Mouse (Mus musculus): Measurements from ENCODE around the gene Stxbp6. TPM values are rescaled to one million over a fixed set of nuclear protein-coding genes. Genes with fewer than 3 reads are reported as not detected.

The Stxbp6 gene
- polyA plus RNA-seq, 2 experiments, result 10.2 to 14.9 TPM

- no peak for TF ChIP-seq POLR2A (IDR thresholded peaks at IDR 0.05; ENCODE audit: borderline replicate concordance, extremely low read depth, insufficient read depth, insufficient read length)
- 21% methylated on average over 1 of the region's 1 CpGs for WGBS
- peak; percentile 77; the same call in 1 of the 2 replicates for ATAC-seq (ENCODE audit: low FRiP score, low read depth)
Measured at GRCm38 (mm10) chr12:44967448-44967847, 107.1 kb downstream of the Stxbp6 start.

GRCm38 (mm10) chr12:44957474-44957873 is 117.0 kb downstream of the Stxbp6 start:
- H3K36me3 ChIP-seq (ENCODE audit: control insufficient read depth, insufficient read depth, low read length), result no peaks in the 10 kb centered on the region
- WGBS, result 93% methylated on average over 3 of the region's 3 CpGs
- H3K4me2 ChIP-seq (replicated peaks; ENCODE audit: low read depth, low read length, severe bottlenecking), result no peak overlapping the region
- no peak overlapping the region for H3K4me3 ChIP-seq (replicated peaks; ENCODE audit: low read length)
- TF ChIP-seq POLR2A (IDR thresholded peaks at IDR 0.05; ENCODE audit: borderline replicate concordance, extremely low read depth, insufficient read depth, insufficient read length), result no peak
- H3K27ac ChIP-seq (replicated peaks; ENCODE audit: low read depth, low read length), result no peak overlapping the region
- no peaks in the 10 kb centered on the region for H3K4me1 ChIP-seq (ENCODE audit: control insufficient read depth, insufficient read depth, low read length)
- H3K9me3 ChIP-seq (ENCODE audit: control insufficient read depth, low read length), result no peaks in the 10 kb centered on the region
- ATAC-seq (ENCODE audit: low FRiP score, low read depth), result no peak
- DNase-seq (ENCODE audit: low spot score), result no peak
- H3K27me3 ChIP-seq (ENCODE audit: control insufficient read depth, insufficient read depth, low read length), result no peaks in the 10 kb centered on the region
- no peak overlapping the region for H3K9ac ChIP-seq (ENCODE audit: low read depth, low read length, severe bottlenecking)

More at GRCm38 (mm10) chr12:44967448-44967847, 107.1 kb downstream of the Stxbp6 start:
- Histone ChIP-seq H3K9ac (ENCODE audit: low read depth, low read length, severe bottlenecking) (no peak overlapping the region), H3K27me3 (ENCODE audit: control insufficient read depth, insufficient read depth, low read length) (no peaks in the 10 kb centered on the region), H3K4me3 (replicated peaks; ENCODE audit: low read length) (no peak overlapping the region), H3K4me1 (ENCODE audit: control insufficient read depth, insufficient read depth, low read length) (0 out of 2 replicates have a peak, but pooled peaks cover 5% of the 10 kb centered on the region), H3K4me2 (replicated peaks; ENCODE audit: low read depth, low read length, severe bottlenecking) (no peak overlapping the region), H3K9me3 (ENCODE audit: control insufficient read depth, low read length) (no peaks in the 10 kb centered on the region), H3K27ac (replicated peaks; ENCODE audit: low read depth, low read length) (no peak overlapping the region), H3K36me3 (ENCODE audit: control insufficient read depth, insufficient read depth, low read length) (no peaks in the 10 kb centered on the region)
- DNase-seq (ENCODE audit: low spot score), result peak; percentile 86

- no peak overlapping the region for H3K4me3 ChIP-seq (replicated peaks; ENCODE audit: low read length)
- no peak for TF ChIP-seq POLR2A (IDR thresholded peaks at IDR 0.05; ENCODE audit: borderline replicate concordance, extremely low read depth, insufficient read depth, insufficient read length)
- DNase-seq (ENCODE audit: low spot score), result no peak
- 67% methylated on average over 2 of the region's 2 CpGs for WGBS
- no peaks in the 10 kb centered on the region for H3K9me3 ChIP-seq (ENCODE audit: control insufficient read depth, low read length)
- no peaks in the 10 kb centered on the region for H3K4me1 ChIP-seq (ENCODE audit: control insufficient read depth, insufficient read depth, low read length)
- no peak for ATAC-seq (ENCODE audit: low FRiP score, low read depth)
- no peaks in the 10 kb centered on the region for H3K36me3 ChIP-seq (ENCODE audit: control insufficient read depth, insufficient read depth, low read length)
- no peak overlapping the region for H3K27ac ChIP-seq (replicated peaks; ENCODE audit: low read depth, low read length)
- no peak overlapping the region for H3K4me2 ChIP-seq (replicated peaks; ENCODE audit: low read depth, low read length, severe bottlenecking)
- H3K27me3 ChIP-seq (ENCODE audit: control insufficient read depth, insufficient read depth, low read length), result no peaks in the 10 kb centered on the region
- no peak overlapping the region for H3K9ac ChIP-seq (ENCODE audit: low read depth, low read length, severe bottlenecking)
Measured at GRCm38 (mm10) chr12:44953121-44953520, 121.4 kb downstream of the Stxbp6 start.

- Histone ChIP-seq H3K4me3 (replicated peaks; ENCODE audit: low read length) (no peak overlapping the region), H3K36me3 (ENCODE audit: control insufficient read depth, insufficient read depth, low read length) (no peaks in the 10 kb centered on the region), H3K27ac (replicated peaks; ENCODE audit: low read depth, low read length) (no peak overlapping the region), H3K4me2 (replicated peaks; ENCODE audit: low read depth, low read length, severe bottlenecking) (no peak overlapping the region), H3K27me3 (ENCODE audit: control insufficient read depth, insufficient read depth, low read length) (no peaks in the 10 kb centered on the region), H3K9ac (ENCODE audit: low read depth, low read length, severe bottlenecking) (no peak overlapping the region), H3K4me1 (ENCODE audit: control insufficient read depth, insufficient read depth, low read length) (no peaks in the 10 kb centered on the region), H3K9me3 (ENCODE audit: control insufficient read depth, low read length) (no peaks in the 10 kb centered on the region)
- ATAC-seq (ENCODE audit: low FRiP score, low read depth), result no peak
- DNase-seq (ENCODE audit: low spot score), result no peak
- no peak for TF ChIP-seq POLR2A (IDR thresholded peaks at IDR 0.05; ENCODE audit: borderline replicate concordance, extremely low read depth, insufficient read depth, insufficient read length)
- 96% methylated on average over 3 of the region's 3 CpGs for WGBS
Measured at GRCm38 (mm10) chr12:44952072-44952471, 122.4 kb downstream of the Stxbp6 start.

- no peak overlapping the region for H3K4me3 ChIP-seq (replicated peaks; ENCODE audit: low read length)
- no peaks in the 10 kb centered on the region for H3K27me3 ChIP-seq (ENCODE audit: control insufficient read depth, insufficient read depth, low read length)
- no peaks in the 10 kb centered on the region for H3K9me3 ChIP-seq (ENCODE audit: control insufficient read depth, low read length)
- no peaks in the 10 kb centered on the region for H3K4me1 ChIP-seq (ENCODE audit: control insufficient read depth, insufficient read depth, low read length)
- H3K36me3 ChIP-seq (ENCODE audit: control insufficient read depth, insufficient read depth, low read length), result no peaks in the 10 kb centered on the region
- no peak overlapping the region for H3K27ac ChIP-seq (replicated peaks; ENCODE audit: low read depth, low read length)
- no peak overlapping the region for H3K9ac ChIP-seq (ENCODE audit: low read depth, low read length, severe bottlenecking)
- TF ChIP-seq POLR2A (IDR thresholded peaks at IDR 0.05; ENCODE audit: borderline replicate concordance, extremely low read depth, insufficient read depth, insufficient read length), result no peak
- DNase-seq (ENCODE audit: low spot score) (no peak), ATAC-seq (ENCODE audit: low FRiP score, low read depth) (no peak)
- H3K4me2 ChIP-seq (replicated peaks; ENCODE audit: low read depth, low read length, severe bottlenecking), result no peak overlapping the region
- WGBS, result 93% methylated on average over 2 of the region's 2 CpGs
Measured at GRCm38 (mm10) chr12:44950559-44950958, 124.0 kb downstream of the Stxbp6 start.

GRCm38 (mm10) chr12:44947823-44948222 is 126.7 kb downstream of the Stxbp6 start:
- H3K36me3 ChIP-seq (ENCODE audit: control insufficient read depth, insufficient read depth, low read length), result no peaks in the 10 kb centered on the region
- ATAC-seq (ENCODE audit: low FRiP score, low read depth) (no peak), DNase-seq (ENCODE audit: low spot score) (no peak)
- no peak overlapping the region for H3K27ac ChIP-seq (replicated peaks; ENCODE audit: low read depth, low read length)
- H3K4me3 ChIP-seq (replicated peaks; ENCODE audit: low read length), result no peak overlapping the region
- H3K4me1 ChIP-seq (ENCODE audit: control insufficient read depth, insufficient read depth, low read length), result no peaks in the 10 kb centered on the region
- TF ChIP-seq POLR2A (IDR thresholded peaks at IDR 0.05; ENCODE audit: borderline replicate concordance, extremely low read depth, insufficient read depth, insufficient read length), result no peak
- H3K27me3 ChIP-seq (ENCODE audit: control insufficient read depth, insufficient read depth, low read length), result no peaks in the 10 kb centered on the region
- no peak overlapping the region for H3K4me2 ChIP-seq (replicated peaks; ENCODE audit: low read depth, low read length, severe bottlenecking)
- WGBS, result 78% methylated on average over 5 of the region's 5 CpGs
- H3K9me3 ChIP-seq (ENCODE audit: control insufficient read depth, low read length), result no peaks in the 10 kb centered on the region
- H3K9ac ChIP-seq (ENCODE audit: low read depth, low read length, severe bottlenecking), result no peak overlapping the region

Data from limb, embryonic 14.5 days (tissue).